Mouse (Mus musculus): ENCODE results near the gene Cdca4.

The Cdca4 gene

DNA sequence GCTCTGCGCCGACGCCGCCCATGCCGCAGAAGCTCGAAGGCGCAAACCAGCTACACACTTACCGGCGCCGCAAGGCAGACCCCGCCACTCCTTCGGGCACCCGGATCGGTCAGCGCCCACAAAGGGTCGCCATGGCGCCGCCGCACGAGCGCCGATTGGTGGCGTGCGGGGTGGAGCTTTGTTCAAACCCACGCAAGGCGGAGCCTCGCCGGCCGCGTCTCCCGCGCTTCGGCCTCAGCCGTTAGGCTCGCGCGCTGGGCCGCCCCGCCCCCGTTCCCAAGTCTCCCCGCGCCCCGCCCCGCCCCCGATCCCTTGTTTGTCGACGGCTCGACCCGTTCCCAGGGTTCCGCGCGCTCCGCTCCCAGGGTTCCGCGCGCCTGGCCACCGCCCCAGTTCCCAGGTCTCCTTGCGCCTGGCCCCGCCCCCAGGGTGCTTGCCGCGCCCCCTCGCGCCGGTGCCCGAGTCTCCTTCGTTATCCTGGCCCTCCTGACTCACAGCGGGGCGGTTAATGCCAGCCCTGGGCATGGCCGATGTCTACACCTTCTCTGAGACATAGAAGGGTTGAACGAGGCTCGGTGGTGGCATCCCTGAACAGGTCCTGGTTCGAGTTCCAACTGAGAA, at the start of gene Cdca4:
TSS of gene Cdca4 (minus strand) at position 180 of the 621 bp plus-strand sequence.
- peak; percentile 96 for DNase-seq (ENCODE audit: low spot score)

DNA sequence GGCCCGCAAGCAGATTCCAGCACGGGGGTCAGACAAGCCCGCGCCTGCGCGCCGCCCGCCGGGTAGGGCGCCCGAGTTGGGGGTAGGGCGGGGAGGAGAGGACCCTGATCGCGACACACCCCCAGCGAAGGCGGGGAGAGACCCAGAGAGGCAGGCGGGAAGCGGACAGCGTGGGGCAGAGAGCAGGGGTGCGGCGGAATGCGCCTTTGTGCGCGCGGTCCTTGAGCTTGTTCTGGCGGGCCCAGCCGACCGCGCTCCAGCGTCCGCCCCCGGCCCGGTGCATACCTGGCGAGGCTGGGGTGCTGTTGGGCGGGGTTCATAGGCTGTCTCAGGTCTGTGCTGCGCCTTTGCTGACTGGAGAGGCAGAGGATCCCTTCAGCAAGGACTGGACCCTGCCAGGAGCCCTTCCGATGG, 48.4 kb upstream of the Cdca4 start:
- peak; percentile 58 for DNase-seq (ENCODE audit: low spot score)

- DNase-seq (ENCODE audit: low spot score): no peak
These were observed 47.9 kb upstream of the Cdca4 start for GRCm38 (mm10) chr12:112877073-112877576.

- peak; percentile 62 for DNase-seq (ENCODE audit: low spot score)
These were observed 47.3 kb upstream of the Cdca4 start for GRCm38 (mm10) chr12:112876332-112877072.

- DNase-seq (ENCODE audit: low spot score): peak; percentile 96
These were observed 46.2 kb upstream of the Cdca4 start for GRCm38 (mm10) chr12:112875225-112876013.

DNA sequence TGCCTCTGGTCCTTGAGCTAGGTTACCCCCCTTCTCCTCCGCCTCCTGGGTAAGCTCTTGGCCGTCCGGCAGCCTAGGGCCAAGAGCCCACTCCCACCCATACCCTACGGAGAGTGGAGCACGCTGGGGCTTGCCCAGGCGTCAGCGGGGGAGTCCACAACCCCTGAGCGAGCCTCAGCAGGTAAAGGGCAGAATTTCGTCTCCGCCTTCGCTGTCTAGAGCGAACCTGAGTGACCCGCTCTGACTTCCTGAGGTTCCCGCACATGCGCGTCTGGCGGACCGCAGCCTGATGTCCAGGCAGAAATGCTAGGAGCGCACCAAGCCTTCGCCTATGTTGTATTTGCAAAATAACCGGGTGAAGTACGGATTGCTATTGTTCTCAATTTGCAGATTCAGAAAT, 45.0 kb upstream of the Cdca4 start:
- DNase-seq (ENCODE audit: low spot score): no peak

GRCm38 (mm10) chr12:112873452-112874190, 44.4 kb upstream of the Cdca4 start:
- peak; percentile 88 for DNase-seq (ENCODE audit: low spot score)

GRCm38 (mm10) chr12:112872991-112873390, 43.8 kb upstream of the Cdca4 start:
- DNase-seq (ENCODE audit: low spot score): no peak

DNA sequence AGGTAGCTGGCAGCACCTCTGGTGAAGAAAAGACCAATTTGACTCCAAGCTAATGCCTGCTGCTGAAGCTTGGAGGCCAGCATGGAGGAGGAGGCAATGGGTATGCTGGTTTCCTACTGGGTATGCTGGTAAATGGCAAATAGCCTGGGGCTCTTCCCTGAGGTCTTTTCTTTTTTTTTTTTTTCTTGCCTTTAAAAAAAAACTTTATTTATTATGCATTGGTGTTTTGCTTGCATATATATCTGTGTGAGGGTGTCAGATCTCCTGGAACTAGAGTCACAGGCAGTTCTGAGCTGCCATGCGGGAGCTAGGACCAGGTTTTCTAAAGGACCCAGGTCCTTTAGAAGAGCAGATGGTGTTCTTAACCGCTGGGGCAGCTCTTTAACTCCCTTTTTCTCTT, 42.0 kb upstream of the Cdca4 start:
- no peak for DNase-seq (ENCODE audit: low spot score)

GRCm38 (mm10) chr12:112870775-112871174, 41.6 kb upstream of the Cdca4 start:
- no peak for DNase-seq (ENCODE audit: low spot score)

- DNase-seq (ENCODE audit: low spot score): peak; percentile 80
These were observed 40.6 kb upstream of the Cdca4 start for GRCm38 (mm10) chr12:112869783-112870204.

DNA sequence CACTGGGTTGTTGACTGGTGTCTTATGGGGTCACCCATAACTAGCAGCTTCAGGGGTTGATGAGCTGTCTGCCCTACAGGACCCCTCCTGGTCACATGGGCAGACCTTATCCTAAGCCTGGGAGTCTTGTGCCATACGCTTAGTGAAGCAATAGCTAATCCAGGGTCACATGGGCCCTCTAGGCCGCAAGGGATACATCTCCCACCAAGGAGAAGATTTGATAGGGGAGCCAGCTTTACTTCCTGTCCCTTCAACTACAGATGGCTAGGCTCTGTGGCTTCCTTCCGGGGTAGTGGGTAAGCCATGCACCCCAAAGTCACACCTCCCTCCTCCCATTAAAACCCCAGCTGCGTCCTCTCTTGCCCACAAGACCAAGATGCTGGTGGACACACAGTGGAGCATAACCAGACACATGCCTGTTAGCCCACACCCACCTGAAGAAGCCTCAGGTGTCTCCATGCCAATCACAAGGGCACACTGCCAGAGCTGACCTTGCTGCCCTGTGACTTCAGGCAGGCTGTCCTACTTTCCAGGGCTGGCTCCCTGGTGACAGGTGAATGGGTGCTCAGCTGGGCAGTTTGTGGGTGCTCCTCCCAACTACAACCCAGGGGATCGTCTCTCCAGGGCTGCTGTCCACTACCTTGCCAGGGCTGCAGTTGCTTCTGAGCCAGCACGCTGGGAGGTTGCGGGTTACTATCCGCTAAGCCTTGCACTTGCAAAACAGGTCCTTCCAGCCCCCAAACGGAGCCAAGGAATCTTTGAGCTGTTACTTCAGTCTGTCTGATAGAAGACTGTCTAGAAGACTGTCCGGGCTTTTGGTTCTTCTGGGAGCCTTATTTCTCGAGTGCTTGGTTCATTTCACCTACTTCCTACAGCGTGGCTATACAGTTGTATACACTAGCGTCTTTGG, 39.2 kb upstream of the Cdca4 start, which contains the start of gene Gpr132:
TSS of gene Gpr132 (minus strand) at position 51 of the 910 bp plus-strand sequence.
- no peak for DNase-seq (ENCODE audit: low spot score)

DNA sequence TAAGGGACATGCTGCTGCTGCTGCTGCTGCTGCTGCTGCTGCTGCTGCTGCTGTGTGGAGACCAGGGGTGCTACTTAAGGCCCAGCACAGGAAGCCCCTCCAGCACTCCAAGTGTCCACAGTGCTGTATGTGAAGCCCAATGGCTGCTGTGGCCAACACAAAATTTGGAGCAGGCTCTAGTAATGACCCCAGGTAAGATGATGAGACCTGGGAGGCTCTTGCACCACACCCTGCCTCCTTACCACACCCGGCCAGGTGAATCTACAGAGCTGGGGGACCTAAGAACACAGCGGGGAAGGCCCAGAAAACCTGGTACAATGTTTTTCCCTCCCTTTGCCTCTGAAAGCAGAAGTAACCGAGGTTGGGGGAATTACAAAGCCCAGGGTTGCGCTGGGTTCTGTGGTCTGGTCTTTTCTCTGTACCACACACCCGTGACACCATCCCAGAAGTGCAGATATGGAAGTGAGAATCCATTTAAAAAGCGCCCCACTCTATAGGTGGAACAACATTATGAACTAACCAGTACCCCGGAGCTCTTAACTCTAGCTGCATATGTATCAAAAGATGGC, 38.0 kb upstream of the Cdca4 start:
- DNase-seq (ENCODE audit: low spot score): no peak

DNA sequence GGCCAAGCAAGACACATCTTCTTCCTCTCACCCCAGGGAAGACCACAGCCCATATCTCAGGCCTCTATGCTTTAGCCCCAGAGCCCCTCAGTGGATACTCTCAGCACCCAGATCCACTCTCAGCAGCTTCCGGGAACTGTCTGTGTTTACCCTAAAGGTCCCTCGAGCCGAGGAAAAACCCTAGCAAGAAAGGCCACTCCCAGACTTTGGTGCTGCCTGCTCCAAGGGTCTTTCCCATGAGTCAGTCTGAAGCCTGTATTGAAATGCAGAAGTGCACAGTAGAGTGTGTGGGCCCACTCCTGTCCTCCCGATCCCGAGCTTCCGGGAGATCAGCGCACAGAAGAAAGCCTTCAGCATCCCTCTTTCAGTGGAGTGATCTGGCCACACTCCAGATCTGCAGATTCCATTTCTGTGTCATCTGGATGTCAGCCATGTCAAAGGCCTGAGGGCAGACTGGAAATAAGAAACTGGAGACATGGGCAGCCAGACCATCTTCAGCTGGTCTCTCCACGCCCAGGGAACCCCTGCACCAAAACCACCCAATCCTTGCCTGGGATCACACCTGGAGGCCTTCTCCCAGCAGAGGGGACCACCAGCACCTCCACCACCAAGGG, 37.4 kb upstream of the Cdca4 start:
- DNase-seq (ENCODE audit: low spot score): no peak

GRCm38 (mm10) chr12:112864804-112865203, 35.6 kb upstream of the Cdca4 start:
- no peak for DNase-seq (ENCODE audit: low spot score)

GRCm38 (mm10) chr12:112861911-112862321, 32.7 kb upstream of the Cdca4 start:
- DNase-seq (ENCODE audit: low spot score): peak; percentile 47

DNA sequence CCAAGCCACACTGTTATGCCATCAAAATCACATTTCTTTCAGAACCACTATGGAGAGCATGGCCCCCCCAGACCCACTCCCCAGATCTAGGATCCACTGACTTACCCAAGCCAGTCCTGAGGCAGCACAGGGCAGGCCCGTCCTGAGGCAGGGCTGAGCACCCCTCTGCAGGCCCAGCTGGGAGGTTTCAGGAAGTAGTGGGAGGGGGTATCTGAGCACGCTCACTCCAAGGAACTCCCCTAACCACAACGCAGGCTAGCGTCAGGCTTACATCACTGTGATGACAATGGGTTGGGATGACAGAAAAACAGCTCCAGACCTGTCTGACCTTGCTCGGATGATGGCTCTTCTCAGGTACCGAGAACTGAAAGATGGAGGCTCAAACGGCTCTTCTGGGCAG, 31.5 kb upstream of the Cdca4 start:
- no peak for DNase-seq (ENCODE audit: low spot score)

- DNase-seq (ENCODE audit: low spot score): no peak
These were observed 30.7 kb upstream of the Cdca4 start for GRCm38 (mm10) chr12:112859930-112860329.

GRCm38 (mm10) chr12:112858581-112859336, 29.5 kb upstream of the Cdca4 start:
- no peak for DNase-seq (ENCODE audit: low spot score)

Data from embryo, embryonic 10 days (tissue).